Comparison of ENCODE assay signal across 1 mouse cellular context in genomic region chr11:116071510-116071909, GRCm38 (mm10).
TF ChIP-seq lines count a peak whose summit lies in the region.

No protein-coding gene starts in this region.

TF ChIP-seq in CH12.LX, 34 proteins besides CTCF, POLR2A, EP300 and RAD21 (continued from another document):
- TF ChIP-seq CHD2 (IDR thresholded peaks at IDR 0.05; ENCODE audit: low read length): no peak
- TF ChIP-seq ZC3H11A (IDR thresholded peaks at IDR 0.05; ENCODE audit: low read depth, low read length): peak; percentile 8; the same call in 1 of the 2 replicates
- no peak for TF ChIP-seq MAZ (IDR thresholded peaks at IDR 0.05; ENCODE audit: low read depth, low read length)
- TF ChIP-seq IRF4 (IDR thresholded peaks at IDR 0.05; ENCODE audit: low read depth, low read length): peak; percentile 94
- TF ChIP-seq ZNF384 (IDR thresholded peaks at IDR 0.05; ENCODE audit: low read depth, low read length): peak; percentile 89
- peak; percentile 60 for TF ChIP-seq MYC (IDR thresholded peaks at IDR 0.05; ENCODE audit: low read depth, low read length)
- no peak for TF ChIP-seq ZKSCAN1 (IDR thresholded peaks at IDR 0.05; ENCODE audit: borderline replicate concordance, low read depth, low read length)
- peak; percentile 66 for TF ChIP-seq HCFC1 (IDR thresholded peaks at IDR 0.05; ENCODE audit: low read depth, low read length)
- TF ChIP-seq ETS1 (conservative IDR thresholded peaks at IDR 0.05; ENCODE audit: low read depth, low read length): peak; percentile 98
- 0 out of 2 replicates have a peak, but pooled peaks have one; percentile 37 for TF ChIP-seq NELFE (IDR thresholded peaks at IDR 0.05; ENCODE audit: low read depth, low read length)
- TF ChIP-seq USF1 (IDR thresholded peaks at IDR 0.05; ENCODE audit: low read depth, low read length): no peak
- 0 out of 2 replicates have a peak, but pooled peaks have one; percentile 17 for TF ChIP-seq MXI1 (IDR thresholded peaks at IDR 0.05; ENCODE audit: low read depth, low read length)
- no peak for TF ChIP-seq CHD1 (IDR thresholded peaks at IDR 0.05; ENCODE audit: low read depth, low read length)
- TF ChIP-seq JUND (conservative IDR thresholded peaks at IDR 0.05; ENCODE audit: low read depth, low read length): peak; percentile 84
- TF ChIP-seq POLR2AphosphoS2 (IDR thresholded peaks at IDR 0.05; ENCODE audit: low read depth, low read length): no peak
- no peak for TF ChIP-seq E2F4 (IDR thresholded peaks at IDR 0.05; ENCODE audit: insufficient replicate concordance, low read depth, low read length)
- TF ChIP-seq MAX (IDR thresholded peaks at IDR 0.05; ENCODE audit: low read length): no peak; the same call in 1 of the 2 replicates
- TF ChIP-seq MAFK (IDR thresholded peaks at IDR 0.05; ENCODE audit: insufficient replicate concordance, low read length): peak; percentile 56; the same call in 1 of the 2 replicates
- TF ChIP-seq USF2 (conservative IDR thresholded peaks at IDR 0.05; ENCODE audit: low read depth, low read length): no peak
- 0 out of 2 replicates have a peak, but pooled peaks have one; percentile 13 for TF ChIP-seq KAT2A (IDR thresholded peaks at IDR 0.05; ENCODE audit: insufficient replicate concordance, low read length)
- TF ChIP-seq UBTF (IDR thresholded peaks at IDR 0.05; ENCODE audit: low read depth, low read length): no peak
- TF ChIP-seq BHLHE40 (IDR thresholded peaks at IDR 0.05; ENCODE audit: low read depth, low read length): peak; percentile 73
- no peak for TF ChIP-seq NRF1 (IDR thresholded peaks at IDR 0.05; ENCODE audit: low read depth, low read length)
- peak; percentile 61 for TF ChIP-seq SMC3 (IDR thresholded peaks at IDR 0.05; ENCODE audit: low read depth, low read length)
- TF ChIP-seq MEF2A (IDR thresholded peaks at IDR 0.05; ENCODE audit: borderline replicate concordance, low read depth, low read length): peak; percentile 86
- peak; percentile 84 for TF ChIP-seq JUN (IDR thresholded peaks at IDR 0.05; ENCODE audit: insufficient read depth, low read depth, low read length)
